Mouse (Mus musculus): ENCODE measurements around the gene Avp. TPM values are rescaled to one million over a fixed set of nuclear protein-coding genes. Genes with fewer than 3 reads are reported as not detected.

The Avp gene
- not detected for polyA plus RNA-seq (2017; shearing (Covaris generic))

DNA sequence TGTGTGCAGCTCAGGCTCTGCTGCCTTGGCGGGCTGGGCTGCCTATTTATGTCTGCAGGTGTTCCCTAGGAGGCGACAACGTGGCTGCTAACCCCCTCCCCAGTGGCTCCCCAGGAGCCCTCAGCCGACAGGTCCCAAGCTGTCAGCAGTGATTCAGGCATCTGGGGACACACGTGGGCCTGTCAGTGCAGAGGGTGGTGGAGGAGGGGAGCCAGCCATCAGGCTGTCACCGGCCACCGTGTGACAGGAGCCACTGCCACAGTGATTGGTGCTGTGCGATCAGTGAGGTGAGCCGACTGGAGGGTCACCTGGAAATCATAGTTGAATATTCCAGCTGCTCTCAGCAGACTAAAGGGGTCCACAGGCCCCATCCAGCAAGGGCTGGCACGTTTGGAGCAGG lies at the start of gene Avp:
Avp (minus strand) TSS at position 3 of the 400 bp plus-strand sequence.

DNA sequence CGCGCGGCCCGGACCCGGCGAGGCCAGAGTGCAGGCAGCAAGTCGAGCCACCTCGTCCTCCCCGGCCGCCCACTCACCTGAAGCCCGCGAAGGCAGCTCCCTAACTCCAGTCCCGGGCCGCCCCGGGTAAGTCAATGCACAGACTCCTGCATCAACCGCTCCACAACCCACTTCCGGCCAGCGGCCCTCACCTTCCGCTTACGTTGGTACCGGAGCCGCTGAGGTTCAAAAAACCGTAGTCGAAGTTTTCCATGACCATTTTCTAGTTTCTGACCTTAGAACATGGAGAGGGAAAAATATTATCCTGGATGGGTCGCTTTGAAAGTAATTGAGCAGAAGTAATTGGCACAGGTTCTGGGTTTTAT lies 47.5 kb upstream of the Avp start, which contains the start of the genes Fastkd5 and Ubox5:
Fastkd5 (minus strand) TSS at position 189 of the 365 bp plus-strand sequence.
Ubox5 (minus strand) TSS at position 200 of the 365 bp plus-strand sequence.

DNA sequence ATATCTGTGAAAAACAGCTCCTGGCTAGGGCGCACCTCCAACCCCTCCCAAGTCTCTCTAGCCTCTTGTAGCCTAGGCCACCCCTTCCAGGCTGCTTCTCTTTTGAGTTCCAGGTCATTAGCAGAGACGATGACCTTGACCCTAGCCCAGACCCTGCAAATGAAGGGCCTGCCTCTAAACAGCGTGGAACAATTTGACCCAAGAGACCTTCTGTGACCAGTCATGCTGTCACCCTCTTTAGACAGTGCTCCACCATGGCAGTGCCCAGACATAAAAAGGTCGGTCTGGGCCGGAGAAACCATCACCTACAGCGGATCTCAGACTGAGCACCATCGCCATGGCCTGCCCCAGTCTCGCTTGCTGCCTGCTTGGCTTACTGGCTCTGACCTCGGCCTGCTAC lies 6.5 kb downstream of the Avp start, which contains the start of gene Oxt:
Oxt (plus strand) TSS at position 301 of the 400 bp plus-strand sequence.

DNA sequence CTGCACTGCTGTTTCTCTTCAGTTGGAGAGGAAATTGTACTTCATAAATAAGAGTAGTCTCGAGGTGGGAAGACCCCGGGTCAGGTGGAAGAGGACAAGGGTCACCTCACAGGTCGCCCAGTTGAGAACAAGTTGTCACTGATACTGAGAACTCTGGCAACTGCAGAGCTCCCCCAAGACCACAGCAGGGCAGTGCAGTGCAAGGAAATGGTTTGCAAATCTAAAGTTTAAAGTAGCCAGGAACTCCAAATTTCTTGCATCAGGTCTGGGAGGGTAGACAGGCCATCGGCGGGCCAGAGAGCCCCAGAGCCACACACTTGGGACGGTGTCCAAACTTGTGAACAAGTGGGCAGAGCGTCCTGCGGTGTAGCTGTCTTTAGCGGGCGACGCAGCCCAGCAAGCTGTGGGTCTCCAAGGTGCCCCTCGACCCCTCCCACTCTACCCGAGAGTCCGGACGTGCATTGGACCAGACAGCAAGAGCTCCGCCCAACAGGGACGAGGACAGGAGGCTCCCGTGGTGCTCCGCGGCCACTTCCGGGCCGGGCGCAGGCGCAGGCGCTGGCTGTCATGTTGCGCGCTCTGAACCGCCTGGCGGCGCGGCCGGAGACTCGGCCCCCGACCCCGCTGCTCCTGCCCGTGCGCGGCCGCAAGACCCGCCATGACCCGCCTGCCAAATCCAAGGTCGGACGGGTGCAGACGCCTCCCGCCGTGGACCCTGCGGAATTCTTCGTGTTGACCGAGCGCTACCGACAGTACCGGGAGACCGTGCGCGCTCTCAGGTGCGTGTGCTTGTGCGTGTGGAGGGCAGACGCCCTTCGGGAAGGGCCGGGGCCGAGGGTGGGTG lies 18.9 kb downstream of the Avp start, which contains the start of gene Mrps26:
Mrps26 (plus strand) TSS at position 531 of the 844 bp plus-strand sequence.

Other genes with a start within 250 kb of the Avp start
- gene Cpxm1, start 185.0 kb downstream of the Avp start, polyA plus RNA-seq (2017; shearing (Covaris generic)): 1 to 10 TPM in 1 of 2 experiments, under 1 TPM in 1; 0.43 to 3.3 TPM
- gene Gm28372, start 177.3 kb downstream of the Avp start, polyA plus RNA-seq (2017; shearing (Covaris generic)): not detected
- 1 to 10 TPM in 1 of 2 experiments, under 1 TPM in 1; 0.37 to 1.1 TPM for gene 1700020A23Rik, start 177.3 kb downstream of the Avp start, polyA plus RNA-seq (2017; shearing (Covaris generic))
- not detected for gene Tmem239, start 176.1 kb downstream of the Avp start, polyA plus RNA-seq (2017; shearing (Covaris generic))
- 100 to 1,000 TPM; 223 to 274 TPM for gene Vps16, start 158.2 kb downstream of the Avp start, polyA plus RNA-seq (2017; shearing (Covaris generic))
- 10 to 100 TPM; 14.8 to 18.5 TPM for gene Pced1a, start 157.9 kb downstream of the Avp start, polyA plus RNA-seq (2017; shearing (Covaris generic))
- 100 to 1,000 TPM; 169 to 209 TPM for gene Ptpra, start 132.3 kb downstream of the Avp start, polyA plus RNA-seq (2017; shearing (Covaris generic))
- 100 to 1,000 TPM; 108 to 124 TPM for gene Mrps26, start 18.8 kb downstream of the Avp start, polyA plus RNA-seq (2017; shearing (Covaris generic))
- 1 to 10 TPM in 1 of 2 experiments, under 1 TPM in 1; 0.61 to 3.0 TPM for gene Oxt, start 6.4 kb downstream of the Avp start, polyA plus RNA-seq (2017; shearing (Covaris generic))
- 10 to 100 TPM; 14.5 to 19.7 TPM for gene Fastkd5, start 47.5 kb upstream of the Avp start, polyA plus RNA-seq (2017; shearing (Covaris generic))
- gene Ubox5, start 47.5 kb upstream of the Avp start, polyA plus RNA-seq (2017; shearing (Covaris generic)): 10 to 100 TPM in 1 of 2 experiments, 1 to 10 TPM in 1; 9.7 to 16.8 TPM
- gene Lzts3, start 60.2 kb upstream of the Avp start, polyA plus RNA-seq (2017; shearing (Covaris generic)): 1 to 10 TPM in 1 of 2 experiments, under 1 TPM in 1; 0.66 to 1.9 TPM
- gene Ddrgk1, start 82.1 kb upstream of the Avp start, polyA plus RNA-seq (2017; shearing (Covaris generic)): 100 to 1,000 TPM; 141 to 159 TPM
- gene Itpa, start 85.1 kb upstream of the Avp start, polyA plus RNA-seq (2017; shearing (Covaris generic)): 10 to 100 TPM; 40.0 to 41.0 TPM
- under 1 TPM; 0.08 to 0.48 TPM for gene Slc4a11, start 115.0 kb upstream of the Avp start, polyA plus RNA-seq (2017; shearing (Covaris generic))